Mouse (Mus musculus) spleen, adult 2 months (tissue): Measurements from ENCODE around the gene Cops4. TPM values are rescaled to one million over a fixed set of nuclear protein-coding genes. Genes with fewer than 3 reads are reported as not detected.

Experiments used
- DNase-seq, 2 experiments: peaks; one replicate each; pipeline versions ENCODE4 v3.0.0 to v3.0.0-alpha.2; 2012 to 2021; ENCODE audit warnings: low spot score in 2 of 2, low read depth in 1 of 2
- H3K27ac ChIP-seq: fragments of 200-500 bp; 2 replicates; pipeline ENCODE4 v1.5.1; 2012; ENCODE audit warnings: low read length, inconsistent platforms; ENCODE audit not compliant: insufficient read depth
- H3K27me3 ChIP-seq: fragments of 200-500 bp; 2 replicates; pipeline ENCODE4 v1.6.1; 2012; ENCODE audit warnings: mild to moderate bottlenecking, moderate library complexity, low read length, inconsistent platforms; ENCODE audit not compliant: control insufficient read depth, insufficient read depth
- H3K36me3 ChIP-seq: fragments of 200-500 bp; 2 replicates; pipeline ENCODE4 v1.6.1; 2012; ENCODE audit warnings: mild to moderate bottlenecking, low read length, inconsistent platforms; ENCODE audit not compliant: control insufficient read depth, insufficient read depth
- H3K4me1 ChIP-seq: fragments of 200-500 bp; 2 replicates; pipeline ENCODE4 v1.6.1; 2011; ENCODE audit warnings: inconsistent platforms; ENCODE audit not compliant: control insufficient read depth, insufficient read depth, insufficient read length
- H3K4me3 ChIP-seq: fragments of 200-500 bp; 2 replicates; pipeline ENCODE4 v1.5.1; 2011; ENCODE audit warnings: mild to moderate bottlenecking, inconsistent platforms; ENCODE audit not compliant: insufficient read depth, insufficient read length; ENCODE audit errors: extremely low read depth
- CTCF ChIP-seq: fragments of 200-500 bp; IDR thresholded peaks from 2 replicates; pipeline ENCODE4 v1.5.1; 2011; ENCODE audit warnings: mild to moderate bottlenecking, inconsistent platforms; ENCODE audit not compliant: insufficient read depth, insufficient read length, insufficient replicate concordance; ENCODE audit errors: extremely low read depth
- POLR2A ChIP-seq: fragments of 200-500 bp; IDR thresholded peaks from 2 replicates; pipeline ENCODE4 v1.6.1; 2011; ENCODE audit warnings: low read depth, low read length, inconsistent platforms
- WGBS: fragments of 180-500 bp; shearing (Covaris S2); methylation state at CpG from one replicate; pipeline ENCODE4 v1.1.7; 2018; 5-methylcytosine and 5-hydroxymethylcytosine counted together
- polyA plus RNA-seq: library from polyadenylated mRNA; depleted of rRNA; stranded (reverse); fragments of >200 nt; gene quantifications from 2 replicates; pipeline ENCODE4 v1.2.3, GENCODE M21; 2012

Gene Cops4
- polyA plus RNA-seq, 1 experiment = 9.9 TPM

GRCm38 (mm10) chr5:100566798-100567197, 48.7 kb downstream of the Cops4 start:
- whole genome bisulfite sequencing = 79% methylated on average over 2 of the region's 2 CpGs
- no peak overlapping the region; the same call in 1 of the 2 replicates for H3K27ac ChIP-seq

GRCm38 (mm10) chr5:100567258-100568032, 49.3 kb downstream of the Cops4 start:
- H3K4me3 ChIP-seq = no peak overlapping the region
- TF ChIP-seq POLR2A = no peak
- TF ChIP-seq CTCF = no peak
- peaks cover 4% of the 10 kb centered on the region for H3K36me3 ChIP-seq
- no peak for DNase-seq
- 52% methylated on average over 13 of the region's 13 CpGs for WGBS
- H3K4me1 ChIP-seq = peaks cover 16% of the 10 kb centered on the region
- H3K27ac ChIP-seq = no peak overlapping the region
- no peaks in the 10 kb centered on the region for H3K27me3 ChIP-seq

More at GRCm38 (mm10) chr5:100566798-100567197, 48.7 kb downstream of the Cops4 start:
- Histone ChIP-seq H3K27me3 (no peaks in the 10 kb centered on the region), H3K4me3 (no peak overlapping the region), H3K4me1 (peaks cover 17% of the 10 kb centered on the region), H3K36me3 (peaks cover 4% of the 10 kb centered on the region)
- no peak for TF ChIP-seq POLR2A
- no peak for TF ChIP-seq CTCF
- DNase-seq = no peak

- TF ChIP-seq POLR2A = no peak
- no peak for TF ChIP-seq CTCF
- no peak overlapping the region for H3K4me3 ChIP-seq
- H3K4me1 ChIP-seq = peaks cover 9% of the 10 kb centered on the region
- no peak overlapping the region; the same call in 1 of the 2 replicates for H3K27ac ChIP-seq
- no peaks in the 10 kb centered on the region for H3K27me3 ChIP-seq
- 28% methylated on average over 8 of the region's 8 CpGs for WGBS
- H3K36me3 ChIP-seq = peaks cover 4% of the 10 kb centered on the region
- DNase-seq = no peak
These were observed 50.1 kb downstream of the Cops4 start for GRCm38 (mm10) chr5:100568177-100568576.

- H3K36me3 ChIP-seq = peaks cover 2% of the 10 kb centered on the region; the same call in 1 of the 2 replicates
- H3K27me3 ChIP-seq = no peaks in the 10 kb centered on the region
- TF ChIP-seq CTCF = no peak
- TF ChIP-seq POLR2A = no peak
- 37% methylated on average over 3 of the region's 3 CpGs for WGBS
- H3K27ac ChIP-seq = no peak overlapping the region
- H3K4me3 ChIP-seq = no peak overlapping the region
- no peak for DNase-seq
- H3K4me1 ChIP-seq = peaks cover 5% of the 10 kb centered on the region
These were observed 50.7 kb downstream of the Cops4 start for GRCm38 (mm10) chr5:100568802-100569201.

- Histone ChIP-seq H3K27ac (peak overlapping the region; percentile 89), H3K4me1 (peaks cover 2% of the 10 kb centered on the region), H3K4me3 (peak overlapping the region; percentile 57), H3K27me3 (no peaks in the 10 kb centered on the region), H3K36me3 (peaks cover under 1% of the 10 kb centered on the region; the same call in 1 of the 2 replicates)
- peak in 1 of 2 experiments; percentile 64 for DNase-seq
- no peak for TF ChIP-seq POLR2A
- TF ChIP-seq CTCF = no peak
- WGBS = 7% methylated on average over 18 of the region's 18 CpGs
These were observed 51.3 kb downstream of the Cops4 start for GRCm38 (mm10) chr5:100569250-100569934.

- TF ChIP-seq POLR2A (no peak), CTCF (no peak)
- Histone ChIP-seq H3K27ac (peak overlapping the region; percentile 89), H3K27me3 (no peaks in the 10 kb centered on the region), H3K4me3 (peak overlapping the region; percentile 58), H3K36me3 (no peaks in the 10 kb centered on the region), H3K4me1 (peaks cover 2% of the 10 kb centered on the region)
- DNase-seq = no peak
- 6% methylated on average over 13 of the region's 13 CpGs for WGBS
These were observed 52.0 kb downstream of the Cops4 start for GRCm38 (mm10) chr5:100569997-100570595.
